Mouse (Mus musculus) liver, embryonic 16.5 days (tissue): ENCODE results near the gene Skiv2l. TPM values are rescaled to one million over a fixed set of nuclear protein-coding genes. Genes with fewer than 3 reads are reported as not detected.

Experiments used
- ATAC-seq: fragments of 200-750 bp; cut with Nextera tagmentation; 2 replicates; pipeline ENCODE4 v1.8.0; 2017; ENCODE audit warnings: low read depth, mild to moderate bottlenecking, moderate number of reproducible peaks, moderate library complexity
- H3K27ac ChIP-seq: fragments of 300-500 bp; sonication (generic); 2 replicates; pipeline ENCODE4 v1.5.1; 2014; ENCODE audit warnings: mild to moderate bottlenecking, low read length
- H3K27me3 ChIP-seq: fragments of 300-500 bp; sonication (generic); 2 replicates; pipeline ENCODE4 v1.6.1; 2014; ENCODE audit warnings: low read depth, low read length, mixed read lengths; ENCODE audit not compliant: control insufficient read depth, insufficient read depth
- H3K36me3 ChIP-seq: fragments of 300-500 bp; sonication (generic); 2 replicates; pipeline ENCODE4 v1.6.1; 2014; ENCODE audit warnings: mild to moderate bottlenecking; ENCODE audit not compliant: control insufficient read depth, insufficient read depth
- H3K4me1 ChIP-seq: fragments of 300-500 bp; sonication (generic); 2 replicates; pipeline ENCODE4 v1.6.1; 2014; ENCODE audit warnings: low read depth, low read length, mixed read lengths; ENCODE audit not compliant: control insufficient read depth
- H3K4me2 ChIP-seq: fragments of 300-500 bp; sonication (generic); 2 replicates; pipeline ENCODE4 v1.6.1; 2014; ENCODE audit warnings: low read depth, low read length, mixed read lengths
- H3K4me3 ChIP-seq: fragments of 300-500 bp; sonication (generic); 2 replicates; pipeline ENCODE4 v1.5.1; 2014; ENCODE audit warnings: low read depth, mild to moderate bottlenecking, low read length
- H3K9ac ChIP-seq: fragments of 300-500 bp; sonication (generic); 2 replicates; pipeline ENCODE4 v1.6.1; 2014; ENCODE audit warnings: low read depth, low read length
- H3K9me3 ChIP-seq: fragments of 300-500 bp; sonication (generic); replicated peaks from 2 replicates; pipeline ENCODE4 v1.6.1; 2016; ENCODE audit warnings: low read length; ENCODE audit not compliant: control insufficient read depth
- WGBS: fragments of 180-500 bp; shearing (Covaris S2); extraction: QIAGEN DNeasy Blood & Tissue Kit; methylation state at CpG from one replicate; pipeline ENCODE4 v1.1.7; 2014; ENCODE audit not compliant: insufficient replicate concordance; 5-methylcytosine and 5-hydroxymethylcytosine counted together
- polyA plus RNA-seq: library from polyadenylated mRNA; unstranded; fragments of >200 nt; fragmentation: Nextera tagmentation; extraction: Ambion mirVana; gene quantifications from 2 replicates; pipeline ENCODE4 v1.2.1, GENCODE M21; 2015

Gene Skiv2l
- polyA plus RNA-seq, 1 experiment from 2014 or later = 27.3 TPM

- peak; percentile 85 for ATAC-seq
- Histone ChIP-seq H3K4me2 (peak overlapping the region; percentile 98), H3K27me3 (no peaks in the 10 kb centered on the region), H3K36me3 (no peaks in the 10 kb centered on the region), H3K9ac (peak overlapping the region; percentile 75), H3K27ac (peak overlapping the region; percentile 80), H3K4me1 (peaks cover 38% of the 10 kb centered on the region), H3K9me3 (no peaks in the 10 kb centered on the region), H3K4me3 (peak overlapping the region; percentile 72)
- under 1% methylated on average over 29 of the region's 51 CpGs for WGBS
These were observed 44.1 kb upstream of the Skiv2l start for GRCm38 (mm10) chr17:34894074-34894597.

DNA sequence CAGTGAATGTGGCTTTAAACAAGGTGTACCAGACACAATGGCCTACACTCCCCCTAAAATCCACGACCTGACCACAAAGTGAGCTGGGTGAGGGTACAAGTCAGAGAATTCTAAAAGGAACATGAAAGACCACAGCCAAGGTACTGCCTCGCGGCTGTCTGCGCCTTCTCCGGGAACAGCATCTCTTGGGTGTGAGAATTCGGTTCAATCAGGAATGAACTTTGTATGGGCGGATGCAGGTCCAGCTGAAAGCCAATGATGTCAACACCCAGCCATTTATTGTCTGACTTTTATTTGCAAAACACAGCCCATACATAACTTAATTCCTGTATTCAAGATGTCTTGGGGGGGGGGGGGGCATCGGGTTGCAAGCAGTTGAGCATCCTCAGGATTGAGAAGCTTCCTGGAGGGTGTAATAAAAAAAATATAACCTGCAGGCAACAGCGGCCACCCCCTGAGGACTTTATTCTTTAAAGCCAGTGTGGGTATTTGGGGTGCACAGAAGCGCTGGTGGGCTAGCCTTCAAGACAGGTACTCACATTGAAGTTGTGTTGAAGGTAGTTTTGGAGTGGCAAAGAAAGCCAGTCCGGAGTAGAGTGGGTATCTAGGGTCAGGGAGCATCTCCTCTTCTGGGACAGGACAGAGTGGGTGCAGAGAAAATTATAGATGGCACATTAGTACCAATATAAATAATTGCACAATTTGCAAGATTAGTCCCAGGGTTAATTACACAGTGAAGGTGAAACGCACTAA, 43.2 kb upstream of the Skiv2l start:
- no peak overlapping the region; the same call in 1 of the 2 replicates for H3K9ac ChIP-seq
- H3K9me3 ChIP-seq = no peaks in the 10 kb centered on the region
- no peaks in the 10 kb centered on the region for H3K27me3 ChIP-seq
- peak overlapping the region; percentile 55; the same call in 1 of the 2 replicates for H3K27ac ChIP-seq
- peaks cover 37% of the 10 kb centered on the region for H3K4me1 ChIP-seq
- 75% methylated on average over 12 of the region's 12 CpGs for WGBS
- no peak for ATAC-seq
- peak overlapping the region; percentile 98 for H3K4me2 ChIP-seq
- peak overlapping the region; percentile 72 for H3K4me3 ChIP-seq
- H3K36me3 ChIP-seq = no peaks in the 10 kb centered on the region

- no peak overlapping the region for H3K4me3 ChIP-seq
- H3K4me2 ChIP-seq = no peak overlapping the region
- H3K27me3 ChIP-seq = no peaks in the 10 kb centered on the region
- 82% methylated on average over 2 of the region's 2 CpGs for WGBS
- no peak overlapping the region for H3K27ac ChIP-seq
- no peaks in the 10 kb centered on the region for H3K36me3 ChIP-seq
- no peak for ATAC-seq
- H3K4me1 ChIP-seq = peaks cover 21% of the 10 kb centered on the region
- no peaks in the 10 kb centered on the region for H3K9me3 ChIP-seq
- H3K9ac ChIP-seq = no peak overlapping the region
These were observed 41.4 kb upstream of the Skiv2l start for GRCm38 (mm10) chr17:34891377-34891776.

DNA sequence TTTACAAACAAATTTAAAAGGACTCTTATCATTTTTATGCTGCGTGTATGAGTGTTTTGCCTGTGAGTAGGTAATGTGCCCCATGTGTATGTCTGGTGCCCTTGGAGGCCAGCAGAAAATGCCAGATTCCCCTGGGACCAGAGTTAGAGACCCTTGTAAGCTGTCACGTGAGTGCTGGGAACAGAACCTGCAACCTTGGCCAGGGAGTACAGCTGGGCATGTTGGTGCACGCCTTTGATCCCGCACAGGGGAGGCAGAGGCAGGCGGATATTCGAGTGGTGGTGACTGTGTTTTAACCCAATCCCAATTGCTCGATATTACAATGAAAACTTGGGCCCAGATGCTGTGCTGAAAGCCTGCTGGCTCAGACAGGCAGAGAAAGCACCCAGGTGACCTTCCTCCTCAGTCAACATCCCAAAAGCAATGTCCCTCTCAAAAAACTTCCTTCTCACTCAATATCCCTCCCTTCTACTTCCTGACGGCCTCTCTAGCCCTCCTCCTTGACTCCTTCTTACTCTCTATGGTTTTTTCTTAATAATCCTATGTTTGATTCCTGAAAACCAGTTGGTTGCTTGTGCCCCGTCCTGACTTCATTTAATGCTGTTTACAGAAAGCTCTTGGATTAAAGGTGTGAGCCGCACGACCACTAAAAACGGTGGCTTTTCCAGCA, 40.2 kb upstream of the Skiv2l start:
- Histone ChIP-seq H3K27ac (no peak overlapping the region), H3K9ac (no peak overlapping the region), H3K36me3 (no peaks in the 10 kb centered on the region), H3K4me1 (peaks cover 13% of the 10 kb centered on the region), H3K4me2 (no peak overlapping the region), H3K27me3 (no peaks in the 10 kb centered on the region), H3K9me3 (no peaks in the 10 kb centered on the region), H3K4me3 (no peak overlapping the region)
- ATAC-seq = no peak
- WGBS = 76% methylated on average over 12 of the region's 12 CpGs

GRCm38 (mm10) chr17:34887942-34888341, 37.9 kb upstream of the Skiv2l start:
- no peak for ATAC-seq
- no peak overlapping the region for H3K4me2 ChIP-seq
- no peak overlapping the region for H3K9ac ChIP-seq
- 56% methylated on average over 5 of the region's 5 CpGs for WGBS
- H3K27me3 ChIP-seq = no peaks in the 10 kb centered on the region
- H3K9me3 ChIP-seq = no peaks in the 10 kb centered on the region
- H3K4me3 ChIP-seq = no peak overlapping the region
- no peak overlapping the region for H3K27ac ChIP-seq
- H3K36me3 ChIP-seq = no peaks in the 10 kb centered on the region
- H3K4me1 ChIP-seq = peaks cover 3% of the 10 kb centered on the region

DNA sequence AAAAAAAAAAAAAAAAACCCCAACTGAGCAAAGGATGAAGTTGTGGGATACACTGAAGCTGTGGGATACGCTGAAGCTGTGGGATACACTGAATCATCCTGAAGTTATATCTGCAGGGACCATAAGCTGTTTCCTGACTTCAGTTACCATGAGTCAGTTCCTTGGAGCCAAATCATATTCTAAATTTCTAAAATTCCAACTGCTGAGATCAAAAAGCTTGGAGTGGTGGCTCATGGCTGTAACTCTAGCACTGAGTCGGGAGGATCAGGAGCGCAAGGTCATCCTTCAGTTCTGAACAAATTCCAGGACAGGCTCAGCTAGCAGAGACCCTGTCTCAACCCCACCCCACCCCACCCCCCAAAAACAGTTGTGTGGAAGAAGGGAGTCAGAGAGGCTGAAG, 35.6 kb upstream of the Skiv2l start:
- Histone ChIP-seq H3K27me3 (no peaks in the 10 kb centered on the region), H3K4me1 (peaks cover 2% of the 10 kb centered on the region), H3K4me2 (no peak overlapping the region), H3K4me3 (no peak overlapping the region), H3K27ac (no peak overlapping the region), H3K36me3 (no peaks in the 10 kb centered on the region), H3K9me3 (no peaks in the 10 kb centered on the region), H3K9ac (no peak overlapping the region)
- 73% methylated on average over 3 of the region's 3 CpGs for WGBS
- no peak for ATAC-seq

DNA sequence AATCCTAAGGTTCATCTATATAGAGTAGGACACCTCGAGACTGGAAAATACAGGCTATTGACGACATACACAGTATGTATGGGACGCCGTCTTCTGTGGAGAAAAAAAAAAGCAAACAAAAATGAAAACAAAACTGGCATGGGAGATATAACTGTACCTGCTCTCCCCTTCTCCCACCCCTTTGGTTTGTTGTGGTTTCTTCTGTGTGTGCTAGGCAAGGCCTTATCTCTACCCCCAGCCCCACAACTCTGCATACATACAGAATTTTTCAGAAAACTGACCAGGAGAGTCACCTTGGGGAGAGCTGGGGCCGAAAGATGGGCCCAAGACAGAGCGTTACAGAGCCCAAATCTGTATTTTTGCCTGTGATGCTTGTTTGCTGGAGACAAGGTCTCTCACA, 34.7 kb upstream of the Skiv2l start:
- peaks cover 2% of the 10 kb centered on the region for H3K4me1 ChIP-seq
- no peak overlapping the region for H3K4me2 ChIP-seq
- H3K36me3 ChIP-seq = no peaks in the 10 kb centered on the region
- H3K27me3 ChIP-seq = no peaks in the 10 kb centered on the region
- 37% methylated on average over 6 of the region's 6 CpGs for WGBS
- ATAC-seq = no peak
- no peaks in the 10 kb centered on the region for H3K9me3 ChIP-seq
- H3K4me3 ChIP-seq = no peak overlapping the region
- H3K27ac ChIP-seq = no peak overlapping the region
- H3K9ac ChIP-seq = no peak overlapping the region

DNA sequence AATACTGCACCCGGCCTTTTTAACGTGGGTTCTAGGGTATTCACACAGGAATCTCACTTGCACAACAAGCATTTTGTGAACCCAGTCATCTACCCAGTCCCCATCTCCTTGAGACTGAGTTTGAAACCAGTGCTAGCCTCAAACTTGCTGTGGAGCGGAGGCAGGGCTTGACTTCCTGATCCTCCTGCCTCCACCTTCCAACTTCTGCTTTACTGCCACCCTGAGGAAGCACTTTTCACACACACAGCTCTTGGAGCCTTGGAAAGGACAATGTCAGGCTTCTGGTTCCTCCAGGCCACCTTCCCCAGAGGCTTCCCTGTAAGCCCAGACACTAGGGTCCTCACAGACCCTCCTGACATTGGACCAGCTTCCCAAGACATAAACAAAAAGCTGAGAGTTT, 33.3 kb upstream of the Skiv2l start:
- H3K9ac ChIP-seq = no peak overlapping the region
- no peak for ATAC-seq
- H3K4me1 ChIP-seq = peaks cover 2% of the 10 kb centered on the region
- H3K4me2 ChIP-seq = no peak overlapping the region
- no peak overlapping the region for H3K4me3 ChIP-seq
- no peak overlapping the region for H3K27ac ChIP-seq
- no peaks in the 10 kb centered on the region for H3K9me3 ChIP-seq
- no peaks in the 10 kb centered on the region for H3K27me3 ChIP-seq
- WGBS = 49% methylated on average over 3 of the region's 3 CpGs
- no peaks in the 10 kb centered on the region for H3K36me3 ChIP-seq
